Mouse (Mus musculus) heart, adult 9 months (tissue): ENCODE measurements around the gene Clec14a.

Source experiments
- DNase-seq, 2 experiments: peaks; one replicate each; pipeline ENCODE4 v3.0.0; 2022; ENCODE audit warnings: low spot score in 2 of 2

Gene Clec14a

GRCm38 (mm10) chr12:58268563-58269501 is at the start of gene Clec14a:
Gene Clec14a, minus strand, starts transcription at chr12:58269290.
- DNase-seq: peak; percentile 79 to 88

GRCm38 (mm10) chr12:58307835-58308234 is 38.7 kb upstream of the Clec14a start:
- no peak for DNase-seq

- DNase-seq: peak; percentile 19 to 26
These were observed 37.3 kb upstream of the Clec14a start for GRCm38 (mm10) chr12:58306402-58306801.

GRCm38 (mm10) chr12:58305567-58305966 is 36.5 kb upstream of the Clec14a start:
- DNase-seq: no peak

GRCm38 (mm10) chr12:58296980-58297379 is 27.9 kb upstream of the Clec14a start:
- DNase-seq: peak; percentile 14 to 37

- no peak for DNase-seq
These were observed 16.8 kb upstream of the Clec14a start for GRCm38 (mm10) chr12:58285912-58286311.

GRCm38 (mm10) chr12:58270520-58270919 is 1.4 kb upstream of the Clec14a start:
- DNase-seq: peak in 1 of 2 experiments; percentile 2

GRCm38 (mm10) chr12:58269505-58269904 is 415 bp upstream of the Clec14a start:
- DNase-seq: no peak

- DNase-seq: no peak
These were observed 916 bp downstream of the Clec14a start for GRCm38 (mm10) chr12:58268186-58268562.

GRCm38 (mm10) chr12:58267779-58268178 is 1.3 kb downstream of the Clec14a start:
- DNase-seq: peak; percentile 15 to 22

GRCm38 (mm10) chr12:58251901-58252300 is 17.2 kb downstream of the Clec14a start:
- no peak for DNase-seq

GRCm38 (mm10) chr12:58232489-58232888 is 36.6 kb downstream of the Clec14a start:
- no peak for DNase-seq

- no peak for DNase-seq
These were observed 43.4 kb downstream of the Clec14a start for GRCm38 (mm10) chr12:58225644-58226043.

- no peak for DNase-seq
These were observed 50.0 kb downstream of the Clec14a start for GRCm38 (mm10) chr12:58219078-58219477.

- no peak for DNase-seq
These were observed 52.9 kb downstream of the Clec14a start for GRCm38 (mm10) chr12:58216218-58216617.
